Mouse (Mus musculus): ENCODE data around the gene Dpp4.

DNA sequence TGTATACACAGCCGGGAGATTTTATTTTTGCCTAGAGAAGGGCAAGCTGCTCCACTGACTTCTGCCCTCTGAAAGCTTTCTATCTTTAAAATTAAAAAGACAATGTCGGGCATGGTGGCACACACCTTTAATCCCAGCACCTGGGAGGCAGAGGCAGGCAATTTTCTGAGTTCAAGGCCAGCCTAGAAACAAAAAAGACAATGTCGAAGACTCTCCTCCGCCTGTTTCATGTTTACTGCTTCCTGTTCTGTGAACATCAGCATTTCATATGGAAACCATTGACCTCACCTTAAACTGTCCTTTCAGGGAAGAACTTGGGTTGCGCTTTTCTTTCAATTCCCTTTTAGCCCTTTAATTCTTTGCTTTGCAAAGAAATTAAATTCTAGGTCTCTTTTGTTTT is 3.8 kb downstream of the Dpp4 start:
- TF ChIP-seq CTCF (IDR thresholded peaks at IDR 0.05; ENCODE audit: control insufficient read depth, insufficient read depth, insufficient read length) (no peak), USF1 (IDR thresholded peaks at IDR 0.05; ENCODE audit: low read depth) (no peak), FOSL1 (IDR thresholded peaks at IDR 0.05; ENCODE audit: insufficient read depth, low read length, poor library complexity, severe bottlenecking) (no peak), CEBPB (IDR thresholded peaks at IDR 0.05; ENCODE audit: low read depth) (no peak)
